Mouse (Mus musculus) erythroblast, embryonic 14.5 days (primary cell): ENCODE results near the gene Apba1.

Experiments
- GATA1 ChIP-seq: IDR thresholded peaks from 2 replicates; pipeline ENCODE4 v1.6.1; 2012; ENCODE audit warnings: low read length, inconsistent platforms, mixed read lengths
- TAL1 ChIP-seq: IDR thresholded peaks from 3 replicates; pipeline ENCODE4 v1.6.1; 2012; ENCODE audit warnings: low read length, inconsistent platforms, mixed read lengths

DNA sequence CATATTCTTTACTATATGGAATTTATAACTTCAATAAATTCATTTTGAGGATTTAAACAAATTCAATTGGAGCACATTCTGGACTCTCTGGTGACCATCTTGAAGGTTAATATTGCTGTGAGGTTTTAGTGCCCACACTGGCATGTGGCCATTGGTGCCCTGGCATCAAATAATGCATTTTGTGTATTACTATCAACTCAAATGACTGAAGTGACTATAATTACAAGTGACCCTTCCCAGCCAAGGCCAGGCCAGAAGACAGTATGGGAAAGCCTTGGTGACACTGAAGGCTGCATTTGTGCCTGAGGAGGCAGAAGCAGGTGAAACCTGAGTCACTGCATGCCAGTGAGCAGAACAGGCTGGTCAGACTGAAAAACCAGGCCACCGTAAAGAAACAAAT is 50.5 kb downstream of the Apba1 start:
- TF ChIP-seq TAL1 (no peak), GATA1 (no peak)
